Mouse (Mus musculus) G1E (cell line): ENCODE data around the gene Ankra2. TPM values are rescaled to one million over a fixed set of nuclear protein-coding genes. Genes with fewer than 3 reads are reported as not detected.
A peak's percentile ranks its signal among the peaks of the same experiment; 100 is the strongest.

Source experiments
- ATAC-seq: 2 replicates; pipeline ENCODE4 v1.8.0; 2016; ENCODE audit warnings: mild to moderate bottlenecking; ENCODE audit not compliant: insufficient number of reproducible peaks, poor library complexity, low FRiP score, severe bottlenecking; ENCODE audit errors: extremely low read depth
- DNase-seq: peaks from one replicate; pipeline ENCODE4 v3.0.0; 2012; ENCODE audit warnings: low spot score
- H3K27me3 ChIP-seq: 2 replicates; pipeline ENCODE4 v1.6.1; 2012; ENCODE audit warnings: mild to moderate bottlenecking, low read length, inconsistent platforms; ENCODE audit not compliant: insufficient read depth
- H3K36me3 ChIP-seq: replicated peaks from 2 replicates; pipeline ENCODE3; 2012; ENCODE audit warnings: mild to moderate bottlenecking, inconsistent platforms
- H3K4me1 ChIP-seq: 2 replicates; pipeline ENCODE4 v1.6.1; 2012; ENCODE audit warnings: low read depth, low read length, inconsistent platforms, mixed read lengths; ENCODE audit not compliant: insufficient read depth
- H3K4me3 ChIP-seq: 2 replicates; pipeline ENCODE4 v1.5.1; 2012; ENCODE audit warnings: low read depth, mild to moderate bottlenecking, inconsistent platforms, low read length, moderate library complexity, mixed read lengths
- H3K9me3 ChIP-seq: replicated peaks from 2 replicates; pipeline ENCODE4 v1.6.1; 2012; ENCODE audit warnings: inconsistent platforms
- CTCF ChIP-seq: IDR thresholded peaks from 2 replicates; pipeline ENCODE4 v1.5.1; 2012; ENCODE audit warnings: low read depth, low read length, inconsistent platforms, mixed read lengths
- GATA1 ChIP-seq: IDR thresholded peaks from 2 replicates; pipeline ENCODE4 v1.6.1; 2012; ENCODE audit warnings: borderline replicate concordance, low read length, inconsistent platforms, mixed read lengths
- GATA2 ChIP-seq: IDR thresholded peaks from 2 replicates; pipeline ENCODE4 v1.6.1; 2012; ENCODE audit warnings: low read depth, low read length, inconsistent platforms, borderline replicate concordance
- POLR2AphosphoS5 ChIP-seq: IDR thresholded peaks from 2 replicates; pipeline ENCODE4 v1.6.1; 2012; ENCODE audit warnings: low read depth, low read length, inconsistent platforms; ENCODE audit not compliant: insufficient replicate concordance
- TAL1 ChIP-seq: conservative IDR thresholded peaks from 2 replicates; pipeline ENCODE4 v1.6.1; 2012; ENCODE audit warnings: low read depth, low read length, inconsistent platforms, mixed read lengths
- polyA plus RNA-seq: library from polyadenylated mRNA; stranded (reverse); fragments of >175 nt; gene quantifications from 2 replicates; pipeline ENCODE4 v1.2.3, GENCODE M21; 2012
- total RNA-seq, 2 experiments: library from RNA; stranded (forward) in 1 of 2; stranded (reverse) in 1 of 2; fragments of 200-1000 nt in 1 of 2; fragments of >200 nt in 1 of 2; fragmentation: Nextera tagmentation in 1 of 2; gene quantifications; 2 replicates each; pipeline ENCODE4 v1.2.3; 2014 to 2017

The Ankra2 gene
- total and polyA plus RNA-seq, 3 experiments, result 16.3 to 53.0 (median 29.0) TPM

- ATAC-seq, result no peak
- Histone ChIP-seq H3K27me3 (peaks cover 26% of the 10 kb centered on the region), H3K9me3 (0 out of 2 replicates have a peak, but pooled peaks cover 2% of the 10 kb centered on the region), H3K36me3 (peaks cover 10% of the 10 kb centered on the region), H3K4me1 (no peaks in the 10 kb centered on the region), H3K4me3 (no peak overlapping the region)
- no peak for DNase-seq
- no peak for TF ChIP-seq POLR2AphosphoS5
These were observed 21.2 kb upstream of the Ankra2 start for GRCm38 (mm10) chr13:98241531-98242282.

- Histone ChIP-seq H3K9me3 (0 out of 2 replicates have a peak, but pooled peaks cover 2% of the 10 kb centered on the region), H3K4me3 (no peak overlapping the region), H3K36me3 (peaks cover 38% of the 10 kb centered on the region), H3K4me1 (peaks cover 4% of the 10 kb centered on the region; the same call in 1 of the 2 replicates), H3K27me3 (peaks cover 16% of the 10 kb centered on the region)
- no peak for DNase-seq
- ATAC-seq, result no peak
- TF ChIP-seq GATA2 (no peak), GATA1 (no peak), POLR2AphosphoS5 (no peak), CTCF (no peak), TAL1 (no peak)
These were observed 18.1 kb upstream of the Ankra2 start for GRCm38 (mm10) chr13:98244571-98245350.

GRCm38 (mm10) chr13:98245386-98245785 lies 17.5 kb upstream of the Ankra2 start:
- Histone ChIP-seq H3K36me3 (peaks cover 45% of the 10 kb centered on the region), H3K27me3 (peaks cover 14% of the 10 kb centered on the region), H3K9me3 (0 out of 2 replicates have a peak, but pooled peaks cover 2% of the 10 kb centered on the region), H3K4me3 (no peak overlapping the region), H3K4me1 (peaks cover 4% of the 10 kb centered on the region; the same call in 1 of the 2 replicates)
- no peak for DNase-seq
- ATAC-seq, result no peak
- TF ChIP-seq TAL1 (no peak), POLR2AphosphoS5 (no peak), GATA2 (no peak), GATA1 (no peak), CTCF (no peak)

GRCm38 (mm10) chr13:98249594-98249993 lies 13.3 kb upstream of the Ankra2 start:
- Histone ChIP-seq H3K27me3 (no peaks in the 10 kb centered on the region), H3K36me3 (peaks cover 85% of the 10 kb centered on the region)

GRCm38 (mm10) chr13:98254921-98255320 lies 8.0 kb upstream of the Ankra2 start:
- Histone ChIP-seq H3K36me3 (peaks cover 95% of the 10 kb centered on the region), H3K4me3 (no peak overlapping the region), H3K4me1 (no peaks in the 10 kb centered on the region), H3K9me3 (no peaks in the 10 kb centered on the region), H3K27me3 (no peaks in the 10 kb centered on the region)
- TF ChIP-seq GATA1 (no peak), CTCF (no peak), TAL1 (no peak), GATA2 (no peak), POLR2AphosphoS5 (no peak)
- ATAC-seq, result no peak
- DNase-seq, result no peak

More at GRCm38 (mm10) chr13:98249594-98249993, 13.3 kb upstream of the Ankra2 start:
- H3K4me3 ChIP-seq, result no peak overlapping the region
- H3K9me3 ChIP-seq, result no peaks in the 10 kb centered on the region
- H3K4me1 ChIP-seq, result peaks cover 4% of the 10 kb centered on the region; the same call in 1 of the 2 replicates
- ATAC-seq (no peak), DNase-seq (no peak)
- TF ChIP-seq GATA2 (no peak), GATA1 (no peak)

- Histone ChIP-seq H3K4me1 (peaks cover 25% of the 10 kb centered on the region), H3K36me3 (peaks cover 53% of the 10 kb centered on the region), H3K4me3 (peak overlapping the region; percentile 94), H3K27me3 (no peaks in the 10 kb centered on the region), H3K9me3 (no peaks in the 10 kb centered on the region)
- ATAC-seq (no peak; the same call in 1 of the 2 replicates), DNase-seq (peak; percentile 31)
- TF ChIP-seq POLR2AphosphoS5 (no peak), GATA2 (no peak), CTCF (no peak), GATA1 (no peak), TAL1 (no peak)
These were observed 649 bp downstream of the Ankra2 start for GRCm38 (mm10) chr13:98263458-98263987.
